Mouse (Mus musculus) T-cell, adult 2 months (primary cell): Measurements from ENCODE around the gene Msmb.
"Not testable (repeated sequence)": the region's sequence is repeated elsewhere in the genome, so short reads cannot be mapped to it uniquely, and the experiment has no call there.

Experiments used
- DNase-seq: peaks from one replicate; pipeline ENCODE4 v3.0.0; 2022; ENCODE audit warnings: low spot score

The Msmb gene

GRCm38 (mm10) chr14:32179393-32180195 is 37.8 kb downstream of the Msmb start:
- DNase-seq, result no peak

- no peak for DNase-seq
These were observed 39.0 kb downstream of the Msmb start for GRCm38 (mm10) chr14:32180861-32181260.

- DNase-seq, result no peak
These were observed 42.0 kb downstream of the Msmb start for GRCm38 (mm10) chr14:32183846-32184245.

DNA sequence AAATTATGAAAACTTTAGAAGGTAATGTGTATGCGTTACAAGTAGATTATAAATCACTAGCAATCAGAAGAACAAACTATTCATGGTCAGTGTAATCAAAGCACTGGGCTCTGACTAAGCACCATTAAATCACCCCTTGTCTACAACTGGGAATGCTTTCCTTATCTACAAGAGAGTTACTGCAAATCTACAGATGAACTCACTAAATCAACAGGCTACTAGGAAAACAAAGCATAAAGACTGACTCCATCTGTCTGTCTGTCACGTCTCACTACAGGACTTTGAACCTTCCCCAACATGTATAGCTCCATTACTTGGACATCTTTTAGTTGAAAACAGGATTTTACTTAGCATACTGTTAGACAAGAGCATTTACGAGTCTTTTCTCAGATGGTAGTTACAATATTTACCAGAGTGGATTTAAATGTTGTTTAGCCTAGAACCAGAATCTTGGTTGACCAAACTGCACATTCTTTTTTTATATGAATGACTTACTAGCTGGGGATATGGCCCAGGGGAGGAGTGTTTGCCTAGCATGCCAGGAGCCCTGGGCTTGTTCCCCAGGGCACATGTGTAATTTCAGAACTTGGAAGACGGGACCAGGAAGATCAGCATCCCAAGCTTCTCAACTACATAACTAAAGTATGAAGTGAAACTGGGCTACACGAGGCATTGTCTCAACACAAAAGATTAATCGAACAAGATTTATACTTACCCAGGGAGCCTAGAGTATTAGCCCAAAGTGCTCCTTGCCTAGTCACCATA is 49.0 kb downstream of the Msmb start:
- DNase-seq, result no peak

GRCm38 (mm10) chr14:32191926-32192325 is 50.1 kb downstream of the Msmb start:
- DNase-seq, result no peak

GRCm38 (mm10) chr14:32192437-32192836 is 50.6 kb downstream of the Msmb start:
- peak; percentile 46 for DNase-seq

- not testable (repeated sequence) for DNase-seq
These were observed 51.7 kb downstream of the Msmb start for GRCm38 (mm10) chr14:32193557-32193956.

GRCm38 (mm10) chr14:32201354-32201753 is 59.5 kb downstream of the Msmb start:
- no peak for DNase-seq

- peak; percentile 86 for DNase-seq
These were observed 60.1 kb downstream of the Msmb start, which contains the start of the genes Timm23 and Parg for GRCm38 (mm10) chr14:32201791-32202451. TSS of gene Timm23 (minus strand) at chr14:32201898. TSS of gene Parg (plus strand) at chr14:32201949.
